Comparison of ENCODE assay signal across 16 mouse cellular contexts in the genomic region with DNA sequence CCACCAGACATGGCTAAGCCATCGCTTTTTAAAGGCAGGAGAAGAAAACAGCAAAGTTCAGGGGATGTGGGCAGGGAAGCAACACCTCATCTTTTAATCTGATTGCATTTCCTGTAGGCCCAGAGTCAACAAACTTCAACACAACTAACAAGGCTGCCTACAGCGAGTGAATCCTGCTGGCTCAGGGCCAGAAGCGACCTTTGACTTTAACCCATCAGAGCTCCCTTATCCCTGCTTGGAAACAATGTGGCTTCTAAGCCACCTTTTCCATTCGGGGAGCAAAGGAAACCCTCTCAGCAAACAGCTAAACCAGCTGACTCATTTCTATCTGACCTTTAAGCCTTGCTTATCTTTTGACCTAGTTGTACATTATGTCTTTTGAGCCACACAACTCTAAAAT. TPM values are rescaled to one million over a fixed set of nuclear protein-coding genes. Genes with fewer than 3 reads are reported as not detected.
A peak's percentile ranks its signal among the peaks of the same experiment; 100 is the strongest.
DNase-seq lines count a peak whose midpoint lies in the region; ATAC-seq and TF ChIP-seq lines count a peak whose summit lies in the region.
"Had no signal": no experiment of that assay in that cellular context is flagged by ENCODE, and none has a peak within 500 bp of the region (broad histone marks: within the 10 kb centered on the region; RNA-seq: fewer than 3 reads in every experiment).

No protein-coding gene starts in this region.

- peak; percentile 34 for ATAC-seq in CD4-positive, CD25-positive, alpha-beta regulatory T cell, adult 4 months
- peak; percentile 35 for ATAC-seq in liver, postnatal 0 days
- no peak for ATAC-seq in hindbrain, postnatal 0 days
- ATAC-seq: lung, postnatal 0 days had no signal

- 0 out of 2 replicates have a peak, but pooled peaks have one; percentile 10 for TF ChIP-seq EP300 in liver, postnatal 0 days (IDR thresholded peaks at IDR 0.05; ENCODE audit: low read depth)

- H3K4me2 ChIP-seq in liver, postnatal 0 days (ENCODE audit: low read depth, low read length): no peak overlapping the region
- no peak overlapping the region for H3K4me2 ChIP-seq in hindbrain, postnatal 0 days (ENCODE audit: low read depth, low read length)
- H3K4me2 ChIP-seq: hindbrain, embryonic 12.5 days had no signal

- TF ChIP-seq CTCF in liver, postnatal 0 days (IDR thresholded peaks at IDR 0.05; ENCODE audit: low read depth): no peak
- TF ChIP-seq CTCF in hindbrain, postnatal 0 days (IDR thresholded peaks at IDR 0.05; ENCODE audit: low read depth): no peak

- no peak overlapping the region for H3K9ac ChIP-seq in liver, postnatal 0 days (replicated peaks)
- H3K9ac ChIP-seq in hindbrain, postnatal 0 days (replicated peaks; ENCODE audit: low read length): no peak overlapping the region
- H3K9ac ChIP-seq: hindbrain, embryonic 12.5 days had no signal

- H3K27ac ChIP-seq in liver, postnatal 0 days (ENCODE audit: low read depth): peak overlapping the region; percentile 68
- no peak overlapping the region for H3K27ac ChIP-seq in hindbrain, postnatal 0 days
- H3K27ac ChIP-seq: forebrain, embryonic 10.5 days; hindbrain, embryonic 12.5 days; midbrain, embryonic 10.5 days had no signal

- H3K36me3 ChIP-seq in liver, postnatal 0 days (replicated peaks; ENCODE audit: insufficient read depth, low read length): no peaks in the 10 kb centered on the region
- H3K36me3 ChIP-seq in hindbrain, postnatal 0 days (ENCODE audit: insufficient read depth, low read length): no peaks in the 10 kb centered on the region
- H3K36me3 ChIP-seq: forebrain, embryonic 10.5 days; hindbrain, embryonic 12.5 days; midbrain, embryonic 10.5 days had no signal

- peaks cover 27% of the 10 kb centered on the region for H3K4me1 ChIP-seq in liver, postnatal 0 days (ENCODE audit: insufficient read depth)
- no peaks in the 10 kb centered on the region for H3K4me1 ChIP-seq in hindbrain, postnatal 0 days (ENCODE audit: insufficient read depth, low read length)

- no peak overlapping the region for H3K4me3 ChIP-seq in liver, postnatal 0 days (ENCODE audit: low read depth, low read length)
- no peak overlapping the region for H3K4me3 ChIP-seq in hindbrain, postnatal 0 days (ENCODE audit: low read length)
- H3K4me3 ChIP-seq: forebrain, embryonic 10.5 days; hindbrain, embryonic 12.5 days; midbrain, embryonic 10.5 days; myocyte had no signal

- 27% methylated on average over 4 of the region's 4 CpGs for WGBS in liver, postnatal 0 days (ENCODE audit: insufficient replicate concordance)
- 60% methylated on average over 4 of the region's 4 CpGs for WGBS in hindbrain, postnatal 0 days

- H3K9me3 ChIP-seq in liver, postnatal 0 days (ENCODE audit: low read length): no peaks in the 10 kb centered on the region
- H3K9me3 ChIP-seq in hindbrain, postnatal 0 days (ENCODE audit: low read length): no peaks in the 10 kb centered on the region
- H3K9me3 ChIP-seq: hindbrain, embryonic 12.5 days had no signal

- no peaks in the 10 kb centered on the region for H3K27me3 ChIP-seq in liver, postnatal 0 days (ENCODE audit: insufficient read depth, low read length)
- H3K27me3 ChIP-seq in hindbrain, postnatal 0 days (ENCODE audit: insufficient read depth, low read length): no peaks in the 10 kb centered on the region
- H3K27me3 ChIP-seq: hindbrain, embryonic 12.5 days had no signal

- DNase-seq in adrenal gland, postnatal 14 days: peak; percentile 57
- DNase-seq in kidney, postnatal 25 days: peak; percentile 69 to 75
- DNase-seq in liver, postnatal 0 days: peak; percentile 63
- no peak for DNase-seq in thymus, postnatal 36 days
- DNase-seq in hindbrain, postnatal 0 days (ENCODE audit: low spot score): no peak
- no peak for DNase-seq in lung, postnatal 36 days
- DNase-seq in cerebellum, adult 9-11 months: no peak
- DNase-seq: gastrocnemius, postnatal 25 days; left cerebral cortex, postnatal 4 days; right cerebral cortex, postnatal 14 days had no signal

RNA-seq across cellular contexts. Expression of gene Rab4a, which starts 9.0 kb away (rescaled TPM):
- 1 to 10 TPM; 2.7 to 9.6 TPM for polyA plus RNA-seq in CD4-positive, CD25-positive, alpha-beta regulatory T cell, adult 4 months (2017; shearing (Covaris generic))
- 18.9 and 20.0 TPM in 2 replicates for total RNA-seq in adrenal gland, postnatal 14 days (2021)
- 30.4 and 36.3 TPM in 2 replicates for polyA plus RNA-seq in liver, postnatal 0 days (2015; fragmentation: Nextera tagmentation; extraction: Ambion mirVana)
- total RNA-seq in hindbrain, postnatal 0 days (2014; rRNA removed): 46.3 and 58.3 TPM in 2 replicates
- polyA plus RNA-seq in hindbrain, postnatal 0 days (2015; fragmentation: Nextera tagmentation; extraction: Ambion mirVana): 94.7 and 96.8 TPM in 2 replicates

Comparison
In these comparisons a context has a peak if more than half of its experiments do, and no peak if none do; other contexts are left out.
1. DNase-seq: peak in adrenal gland, postnatal 14 days (single experiment), kidney, postnatal 25 days (2 of 2) and liver, postnatal 0 days (single experiment); none in thymus, postnatal 36 days (0 of 2), hindbrain, postnatal 0 days (single experiment), lung, postnatal 36 days (single experiment) and cerebellum, adult 9-11 months (single experiment).